Mouse (Mus musculus) ovary, postnatal 36 days (tissue): ENCODE measurements at regions not wholly inside any gene's neighbourhood (a gene's known extent, or its start where the extent isn't known, plus 50 kb on each side); places are given as distances from the start of the nearest gene placed in this dataset.
A peak's percentile ranks its signal among the peaks of the same experiment; 100 is the strongest.
"Not testable (repeated sequence)": the region's sequence is repeated elsewhere in the genome, so short reads cannot be mapped to it uniquely, and the experiment has no call there.

ENCODE experiments used
- DNase-seq: peaks from one replicate; pipeline ENCODE4 v3.0.0; 2022; ENCODE audit warnings: low spot score, mixed read lengths

DNA sequence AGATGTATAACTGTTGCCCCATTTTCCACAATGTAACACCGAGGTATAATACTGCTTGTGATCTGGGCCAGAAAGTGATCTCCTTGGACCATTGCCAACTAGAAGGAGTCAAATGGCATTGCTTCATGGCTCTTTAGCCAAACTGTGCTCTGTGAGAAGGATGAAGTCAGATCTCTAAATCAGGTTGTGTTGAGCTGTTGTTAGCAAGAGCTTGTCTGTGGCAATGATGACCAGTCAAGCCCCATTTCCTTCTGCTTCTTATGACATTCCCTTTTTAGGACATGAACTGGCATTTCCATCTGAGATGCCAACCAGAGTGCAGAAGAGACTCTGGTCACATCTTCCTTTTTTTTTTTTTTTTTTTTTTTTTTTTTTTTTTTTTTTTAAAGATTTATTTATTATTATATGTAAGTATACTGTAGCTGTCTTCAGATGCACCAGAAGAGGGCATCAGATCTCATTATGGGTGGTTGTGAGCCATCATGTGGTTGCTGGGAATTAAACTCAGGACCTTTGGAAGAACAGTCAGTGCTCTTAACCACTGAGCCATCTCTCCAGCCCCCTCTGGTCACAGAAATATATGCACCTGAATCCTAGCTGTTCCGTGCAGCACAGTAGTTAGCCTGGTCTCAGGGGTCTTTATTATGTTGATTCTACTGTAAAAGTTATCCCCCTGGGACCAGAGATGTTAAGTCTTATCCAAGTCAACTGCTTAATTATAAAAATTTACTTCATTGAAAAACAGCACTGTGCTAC is 1329.4 kb upstream of the A1bg start:
- not testable (repeated sequence) for DNase-seq

- no peak for DNase-seq
Measured at GRCm38 (mm10) chr15:62249436-62249835, 1326.6 kb upstream of the A1bg start.

DNA sequence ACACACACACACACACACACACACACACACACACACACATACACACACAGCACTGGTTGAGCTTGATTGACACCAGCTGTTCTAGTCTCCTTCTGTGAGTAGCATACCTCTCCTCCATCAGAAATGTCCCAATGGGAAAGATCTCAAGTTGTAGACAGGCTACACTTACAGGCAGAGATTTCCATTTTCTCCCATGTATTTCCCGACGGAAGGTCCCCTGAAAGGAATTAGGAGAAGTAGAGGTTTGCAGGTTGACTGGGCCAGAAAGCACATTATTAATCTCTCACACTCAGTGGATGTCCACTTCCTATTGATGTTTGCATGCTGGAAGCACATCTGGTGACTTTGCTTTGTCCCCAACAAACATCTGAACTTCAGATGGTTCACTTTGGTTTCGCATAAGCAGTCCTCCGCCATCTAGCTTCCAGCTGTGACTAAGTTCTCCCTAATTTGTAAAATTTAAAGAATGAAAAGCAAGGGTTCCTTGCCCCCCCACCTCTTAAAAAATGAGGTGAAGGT is 1323.8 kb upstream of the A1bg start:
- DNase-seq: no peak

DNA sequence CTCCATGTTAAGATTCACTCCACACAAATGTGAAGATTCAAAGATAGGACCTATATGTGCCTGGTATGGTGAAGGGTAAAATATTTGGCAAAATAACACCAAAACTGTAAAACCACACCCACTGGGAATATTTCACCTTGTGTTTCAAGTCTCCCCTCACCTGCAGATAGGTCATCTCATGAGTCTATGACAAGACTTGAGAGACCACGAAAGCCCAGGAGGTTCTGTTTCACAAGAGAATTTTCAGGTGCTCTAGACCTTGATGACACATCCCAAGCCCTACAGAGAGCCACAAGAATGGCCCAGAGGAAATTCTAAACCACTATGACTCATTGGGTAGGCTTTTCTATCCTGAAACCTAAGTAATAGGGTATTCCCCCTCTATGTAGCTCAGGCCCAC is 1322.4 kb upstream of the A1bg start:
- DNase-seq: no peak

- no peak for DNase-seq
Measured at GRCm38 (mm10) chr15:62244819-62245218, 1322.0 kb upstream of the A1bg start.

DNA sequence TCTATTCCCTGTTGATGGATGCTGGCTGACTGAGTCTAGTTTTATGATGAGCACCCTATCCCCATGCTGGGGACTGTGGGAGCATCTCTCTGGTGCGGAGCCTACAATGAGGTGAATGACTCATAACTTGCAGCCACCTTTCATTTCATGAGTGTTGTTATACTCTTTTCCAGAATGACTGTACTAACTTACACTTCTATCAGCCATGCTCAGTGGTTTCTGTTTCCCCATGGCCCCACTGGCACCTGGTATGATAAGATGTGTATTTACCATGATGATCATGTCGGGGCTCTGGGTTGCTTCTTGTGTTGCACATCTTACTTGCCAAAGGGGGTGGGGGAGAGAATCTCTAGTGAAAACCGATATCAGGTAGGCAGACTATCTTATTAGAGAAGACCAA is 1317.2 kb upstream of the A1bg start:
- no peak for DNase-seq

DNA sequence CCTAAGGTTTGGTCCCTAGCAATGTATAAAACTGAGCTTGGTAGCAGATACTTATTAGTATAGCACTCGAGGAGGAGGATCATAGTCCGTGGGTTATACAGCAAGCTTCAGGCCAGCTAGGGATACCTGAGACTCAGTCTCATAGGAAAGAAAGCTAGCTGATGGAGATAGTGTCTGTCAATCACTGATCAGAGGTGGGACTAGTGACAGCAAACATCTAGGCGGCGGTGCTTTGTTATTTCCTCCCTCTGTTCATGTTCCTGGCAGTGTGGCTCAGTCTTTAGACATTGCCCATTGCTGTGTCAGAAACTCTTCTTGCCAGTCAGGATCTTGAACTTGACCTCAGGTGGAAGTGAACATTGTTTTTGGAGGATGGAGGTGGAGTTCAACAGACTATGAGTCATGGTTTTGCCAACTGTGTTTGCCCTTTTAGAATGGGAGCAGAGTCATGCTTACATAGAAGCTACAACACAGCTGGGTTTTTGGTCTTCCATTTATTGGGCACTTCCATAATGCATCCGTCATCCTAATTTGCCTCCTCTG is 1315.8 kb upstream of the A1bg start:
- DNase-seq: no peak

DNA sequence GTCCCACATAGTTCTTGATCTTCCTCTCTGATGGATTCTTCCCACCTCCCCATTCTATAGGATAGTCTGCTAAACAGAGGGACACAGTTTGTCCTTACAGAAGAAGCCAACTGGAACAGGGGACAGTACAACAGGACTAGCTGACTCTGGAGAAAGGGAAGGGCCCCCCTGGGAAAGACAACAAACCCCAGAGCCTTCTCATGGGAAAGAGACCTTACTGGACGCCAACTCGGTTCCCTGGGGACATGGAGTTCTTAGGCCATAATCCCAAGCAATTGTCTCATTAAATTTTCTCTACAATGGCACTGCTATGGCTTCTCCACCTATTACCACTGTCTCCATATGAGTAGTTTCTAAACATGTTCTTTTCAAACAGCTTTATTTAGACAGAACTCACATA is 1313.2 kb upstream of the A1bg start:
- no peak for DNase-seq

DNA sequence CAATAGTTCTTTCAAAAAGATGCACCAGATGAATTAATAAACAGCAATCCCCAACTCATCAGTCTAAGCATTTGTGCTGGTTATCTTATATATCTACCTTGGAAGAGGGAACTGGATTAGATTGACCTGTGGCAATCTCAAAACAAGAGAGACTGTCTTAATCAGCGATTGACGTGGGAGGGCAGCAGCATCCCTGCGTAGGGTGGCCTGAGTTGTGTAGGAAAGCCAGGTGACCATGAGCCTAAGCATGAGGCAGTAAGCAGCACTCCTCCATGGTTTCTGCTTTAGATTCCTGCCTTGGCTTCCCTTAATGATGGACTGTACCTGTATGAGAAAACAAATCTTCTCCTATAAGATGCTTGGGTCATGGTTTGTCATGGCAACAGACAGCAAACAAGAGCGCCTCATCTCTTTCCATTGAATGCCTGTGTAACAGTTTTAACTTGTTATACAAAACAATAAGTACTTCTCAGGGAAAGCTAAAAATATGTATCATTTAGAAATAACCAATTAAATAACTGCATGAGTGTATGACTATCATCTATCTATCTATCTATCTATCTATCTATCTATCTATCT is 1311.5 kb upstream of the A1bg start:
- no peak for DNase-seq

DNA sequence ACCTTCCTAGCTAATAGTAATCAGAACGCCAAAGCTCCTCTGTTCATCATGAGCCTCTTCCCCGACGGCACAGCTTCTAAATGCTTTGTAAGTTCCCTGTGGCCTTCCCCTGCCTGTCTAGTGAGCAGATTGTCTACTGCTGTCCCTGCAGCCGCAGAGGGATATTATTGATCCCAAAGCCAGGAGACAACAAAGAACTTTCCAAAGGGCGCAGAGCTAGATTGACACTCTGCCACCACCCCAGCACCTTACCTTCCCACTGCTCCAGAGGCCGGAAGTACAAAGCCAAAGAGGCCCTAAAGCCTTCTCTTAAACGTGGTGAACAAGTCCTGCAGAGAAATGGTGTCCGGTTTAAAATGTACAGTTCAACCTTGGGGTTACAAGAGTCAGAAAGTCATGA is 1310.3 kb upstream of the A1bg start:
- no peak for DNase-seq

GRCm38 (mm10) chr15:62231709-62232108 is 1308.9 kb upstream of the A1bg start:
- DNase-seq: no peak

DNA sequence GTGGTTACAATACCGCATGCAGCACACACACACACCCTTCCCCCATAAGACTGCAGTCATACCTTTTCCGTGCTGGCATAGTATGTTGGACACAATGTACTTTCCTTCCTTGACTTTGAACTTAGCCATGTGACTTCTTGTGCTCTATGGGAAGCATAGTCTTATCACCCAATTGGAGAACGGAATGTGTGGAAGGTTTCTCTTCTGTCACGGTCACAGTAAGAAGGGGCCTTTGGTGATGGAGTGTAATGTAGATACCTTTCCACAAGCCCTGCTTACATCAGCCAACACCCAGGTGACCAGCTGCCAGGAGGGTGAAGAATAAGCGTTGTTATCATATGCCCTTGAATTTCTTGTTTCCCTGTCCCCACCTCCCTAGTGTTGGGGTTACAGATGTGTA is 1308.0 kb upstream of the A1bg start:
- no peak for DNase-seq

DNA sequence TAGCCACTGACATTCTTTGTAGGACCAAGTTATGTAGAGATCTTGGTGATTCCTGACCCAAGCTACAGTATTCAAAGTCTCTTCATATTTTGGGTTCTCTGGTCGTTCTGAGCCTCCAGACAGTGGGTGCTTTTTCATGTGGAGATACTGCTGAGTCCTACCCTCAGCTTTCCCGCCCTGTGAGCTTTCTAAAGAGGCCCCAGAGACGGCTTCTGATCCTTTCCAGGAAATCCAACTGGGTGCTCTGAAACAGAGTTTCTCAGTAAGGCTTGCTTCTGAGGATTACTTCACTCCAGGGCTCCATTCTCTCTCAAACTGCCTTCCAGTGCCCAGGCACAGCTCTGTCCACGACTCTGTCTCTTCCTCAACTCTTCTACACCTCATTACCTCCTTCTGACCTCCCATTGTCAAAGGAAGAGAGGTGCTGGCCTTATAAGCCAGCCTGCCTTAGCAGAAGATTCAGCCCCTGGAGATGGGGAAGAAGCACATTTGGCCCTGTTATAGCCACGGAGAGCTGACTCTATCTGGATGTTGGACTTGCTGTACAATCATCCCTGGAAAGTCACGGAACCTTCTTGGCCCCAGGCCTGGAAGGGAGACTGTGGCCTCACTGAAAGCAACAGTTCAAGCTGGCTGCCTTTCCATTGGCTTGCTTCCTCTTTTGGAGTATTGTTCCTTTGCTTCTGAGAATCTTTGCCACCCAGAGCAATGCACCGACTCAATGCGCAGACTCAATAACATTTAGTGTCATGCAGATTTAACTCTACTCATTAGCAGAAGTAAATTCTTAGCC is 1306.9 kb upstream of the A1bg start:
- DNase-seq: peak; percentile 31

- no peak for DNase-seq
Measured at GRCm38 (mm10) chr15:62229023-62229422, 1306.2 kb upstream of the A1bg start.

- no peak for DNase-seq
Measured at GRCm38 (mm10) chr15:62224798-62225197, 1302.0 kb upstream of the A1bg start.

GRCm38 (mm10) chr15:62224191-62224590 is 1301.4 kb upstream of the A1bg start:
- no peak for DNase-seq

DNA sequence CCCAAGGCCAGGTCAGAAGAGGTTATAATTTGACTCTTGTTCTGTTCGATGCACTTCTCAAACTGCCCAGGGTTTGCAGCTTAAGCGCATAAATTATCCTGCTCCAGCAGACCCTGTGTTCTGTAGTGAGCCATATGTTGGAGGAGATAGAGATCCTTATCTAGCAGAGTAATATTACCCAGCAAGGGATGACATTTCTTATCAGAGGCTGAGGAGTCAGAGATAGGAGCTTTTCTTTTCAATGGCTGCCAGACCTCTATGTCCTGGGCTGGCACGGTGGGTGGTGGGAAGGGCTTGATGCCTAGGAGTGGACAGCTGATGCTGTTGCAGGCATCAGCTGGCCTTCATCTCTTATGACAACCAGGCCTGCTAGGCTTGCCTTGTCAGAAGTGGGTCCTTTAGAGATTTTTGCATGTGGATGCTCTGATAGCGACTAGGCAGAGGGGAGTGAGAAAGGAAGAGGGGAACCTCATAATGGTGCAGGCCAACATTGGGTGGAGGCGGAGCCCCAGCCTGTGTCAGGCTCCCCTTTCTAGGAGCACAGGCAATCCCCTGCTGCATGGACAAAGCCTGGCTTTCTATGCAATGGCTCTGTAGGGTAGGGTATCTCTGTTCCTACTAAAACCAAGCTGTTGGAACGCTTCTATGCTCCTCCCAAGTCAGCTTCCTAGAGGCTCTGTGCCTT is 1300.5 kb upstream of the A1bg start:
- no peak for DNase-seq

DNA sequence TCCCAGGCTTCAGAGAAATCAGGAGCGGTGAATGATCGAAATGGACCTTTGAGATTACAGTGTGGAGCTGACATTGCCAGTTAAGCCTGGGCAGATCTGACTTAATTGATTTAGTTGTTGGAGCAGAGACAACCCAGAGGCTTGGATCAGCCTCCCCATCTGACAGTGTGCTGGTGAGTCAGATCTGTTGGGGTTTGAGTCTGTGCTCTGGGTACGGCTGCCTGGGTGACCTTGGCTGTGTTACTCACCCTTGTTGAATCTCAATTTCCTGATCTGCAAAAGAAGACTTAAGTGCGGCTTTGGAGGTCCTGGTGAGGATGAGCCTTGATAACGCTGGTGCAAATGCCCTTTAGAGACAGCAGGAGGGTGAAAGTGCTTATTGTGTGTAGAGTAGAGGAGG is 1299.9 kb upstream of the A1bg start:
- no peak for DNase-seq

DNA sequence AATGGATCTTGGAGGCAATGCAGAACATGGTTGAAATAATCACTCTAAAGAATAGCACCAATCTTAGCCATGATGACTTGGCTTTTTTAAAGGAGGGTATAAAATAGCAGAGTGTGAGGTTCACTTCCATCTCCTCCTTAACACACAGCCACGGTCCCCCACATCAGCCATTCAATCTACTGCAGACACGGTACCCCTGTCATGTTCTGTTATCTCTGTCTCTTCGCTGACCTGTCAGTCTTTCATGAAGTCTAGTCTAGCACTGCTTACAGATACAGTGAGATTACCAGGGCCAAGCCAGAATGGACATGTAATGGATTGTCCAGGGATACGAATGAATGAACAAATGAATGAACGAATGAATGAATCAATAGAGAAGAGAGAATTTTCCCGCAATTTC is 1299.4 kb upstream of the A1bg start:
- no peak for DNase-seq

DNA sequence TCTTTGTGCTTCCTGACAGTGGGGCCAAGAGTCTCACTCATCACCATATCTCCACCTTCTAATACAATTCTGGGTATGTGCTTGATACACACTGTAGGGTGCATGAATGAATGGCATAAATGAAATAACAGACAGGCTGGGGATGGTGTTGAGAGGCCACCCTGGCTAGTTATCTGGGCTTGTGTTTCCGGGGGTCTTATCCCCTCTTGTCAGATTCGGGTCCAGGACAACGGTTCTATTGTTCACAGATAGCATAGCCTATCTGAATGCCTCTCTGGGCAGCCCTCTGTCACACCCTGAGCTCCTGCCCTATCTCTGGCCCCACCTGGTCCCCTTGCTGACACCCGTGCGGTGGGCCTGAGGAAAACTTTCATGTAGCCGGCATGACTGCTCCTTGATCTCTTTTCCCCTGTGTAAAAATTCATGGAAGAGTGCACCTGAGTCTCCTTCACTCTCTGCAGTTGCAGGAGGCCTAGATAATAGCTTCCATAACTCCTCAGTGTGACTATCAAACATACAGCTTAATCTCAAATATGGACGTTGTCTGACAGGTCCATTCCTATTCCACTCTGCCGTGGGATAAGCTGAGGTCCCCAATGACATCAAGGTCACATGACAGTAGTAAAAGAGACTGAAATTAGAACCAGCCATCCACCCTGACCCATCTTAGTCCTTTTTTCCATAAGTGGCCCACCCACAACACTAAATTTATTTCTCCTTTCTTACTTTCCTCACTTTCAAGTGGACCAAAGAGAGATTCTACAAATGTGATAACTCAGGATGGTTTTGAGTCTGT is 1298.4 kb upstream of the A1bg start:
- DNase-seq: no peak

DNA sequence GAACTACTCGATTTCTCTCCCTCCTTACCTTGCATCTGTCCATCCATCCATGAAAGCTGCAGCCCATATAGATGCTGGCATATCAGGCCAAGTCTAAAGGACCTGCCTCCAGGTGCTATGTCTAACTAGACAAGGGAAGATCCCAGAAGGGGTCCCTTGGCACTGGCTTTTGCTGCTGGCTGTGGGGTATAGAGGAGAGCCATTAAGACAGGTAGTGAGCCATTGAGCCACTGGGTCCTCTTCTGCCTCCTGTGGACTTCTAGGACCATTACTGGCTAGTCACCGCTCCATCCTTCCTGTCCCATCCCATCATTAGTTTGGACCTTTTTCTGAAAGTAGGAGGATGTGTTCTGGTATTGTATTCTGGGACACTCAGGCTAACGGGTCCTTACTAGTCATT is 1297.8 kb upstream of the A1bg start:
- no peak for DNase-seq
